Mouse (Mus musculus) megakaryocyte, embryonic 14.5 days (primary cell): ENCODE results near the gene Dlg3. TPM values are rescaled to one million over a fixed set of nuclear protein-coding genes. Genes with fewer than 3 reads are reported as not detected.

Source experiments
- H3K27me3 ChIP-seq: replicated peaks from 2 replicates; pipeline ENCODE3; 2012; ENCODE audit warnings: inconsistent platforms
- H3K36me3 ChIP-seq: replicated peaks from 2 replicates; pipeline ENCODE3; 2012; ENCODE audit warnings: low read length, inconsistent platforms, mixed read lengths
- H3K4me1 ChIP-seq: 2 replicates; pipeline ENCODE4 v1.6.1; 2012; ENCODE audit warnings: inconsistent platforms
- H3K4me3 ChIP-seq: replicated peaks from 2 replicates; pipeline ENCODE3; 2012; ENCODE audit warnings: moderate library complexity, mild to moderate bottlenecking, inconsistent platforms
- H3K9me3 ChIP-seq: 2 replicates; pipeline ENCODE4 v1.6.1; 2012; ENCODE audit warnings: inconsistent platforms
- FLI1 ChIP-seq: IDR thresholded peaks from 2 replicates; pipeline ENCODE4 v1.6.1; 2012; ENCODE audit warnings: low read length, inconsistent platforms, mixed read lengths
- GATA1 ChIP-seq: IDR thresholded peaks from 3 replicates; pipeline ENCODE4 v1.6.1; 2012; ENCODE audit warnings: mixed read lengths, low read length, inconsistent platforms, borderline replicate concordance
- polyA plus RNA-seq: library from polyadenylated mRNA; stranded (reverse); fragments of >175 nt; gene quantifications from 2 replicates; pipeline ENCODE4 v1.2.3, GENCODE M21; 2012; ENCODE audit warnings: low replicate concordance; ENCODE audit not compliant: insufficient read depth

Dlg3 gene
- polyA plus RNA-seq, 1 experiment = 9.7 TPM

DNA sequence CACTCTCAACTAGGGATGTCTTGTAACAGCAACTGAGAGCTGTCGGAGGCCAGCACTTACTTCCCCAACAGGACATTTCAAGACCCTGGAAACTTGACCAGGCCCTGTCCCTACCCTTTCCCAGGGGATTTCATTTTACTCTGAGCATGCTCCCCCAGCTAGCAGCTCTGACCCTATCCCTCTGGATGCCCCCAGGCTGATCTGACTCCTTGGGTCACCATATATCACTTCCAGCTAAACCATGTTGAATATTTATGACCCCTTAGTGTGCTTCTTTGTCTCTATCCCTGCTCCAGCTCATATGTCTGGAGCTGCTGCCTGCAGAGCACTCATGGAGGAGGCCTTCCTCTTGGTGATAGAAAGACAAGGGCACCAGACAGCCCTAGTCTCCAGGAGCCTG is 53.6 kb downstream of the Dlg3 start:
- TF ChIP-seq GATA1 (no peak), FLI1 (no peak)
- Histone ChIP-seq H3K4me1 (peaks cover 18% of the 10 kb centered on the region), H3K4me3 (no peak overlapping the region), H3K9me3 (no peaks in the 10 kb centered on the region), H3K36me3 (peaks cover 19% of the 10 kb centered on the region), H3K27me3 (peaks cover 21% of the 10 kb centered on the region)

GRCm38 (mm10) chrX:100825557-100825956 is 58.0 kb downstream of the Dlg3 start:
- TF ChIP-seq GATA1 (no peak), FLI1 (no peak)
- Histone ChIP-seq H3K4me3 (no peak overlapping the region), H3K36me3 (no peaks in the 10 kb centered on the region), H3K27me3 (peaks cover 22% of the 10 kb centered on the region), H3K4me1 (no peaks in the 10 kb centered on the region), H3K9me3 (no peaks in the 10 kb centered on the region; the same call in 1 of the 2 replicates)

DNA sequence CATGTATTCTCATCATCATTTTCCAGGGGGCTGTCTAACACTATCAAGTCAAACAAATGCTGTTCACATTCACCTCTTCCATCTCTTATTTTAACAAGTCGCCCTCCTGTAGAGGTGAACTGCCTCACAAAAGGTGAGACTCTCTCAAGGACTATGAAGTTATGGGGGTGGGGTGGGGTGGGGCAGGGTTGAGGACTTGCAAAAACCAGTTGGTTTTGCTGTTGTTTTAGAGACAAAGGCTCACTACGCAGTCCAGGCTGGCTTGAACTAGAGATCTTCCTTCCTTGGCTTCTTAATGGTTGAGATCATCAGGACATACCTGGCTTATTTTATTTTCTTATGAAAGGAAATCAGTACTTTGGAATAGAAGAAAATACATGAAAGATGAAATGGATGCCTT is 65.3 kb downstream of the Dlg3 start:
- Histone ChIP-seq H3K36me3 (no peaks in the 10 kb centered on the region), H3K4me1 (no peaks in the 10 kb centered on the region), H3K9me3 (no peaks in the 10 kb centered on the region), H3K4me3 (no peak overlapping the region), H3K27me3 (peaks cover 25% of the 10 kb centered on the region)
- TF ChIP-seq GATA1 (no peak), FLI1 (no peak)

DNA sequence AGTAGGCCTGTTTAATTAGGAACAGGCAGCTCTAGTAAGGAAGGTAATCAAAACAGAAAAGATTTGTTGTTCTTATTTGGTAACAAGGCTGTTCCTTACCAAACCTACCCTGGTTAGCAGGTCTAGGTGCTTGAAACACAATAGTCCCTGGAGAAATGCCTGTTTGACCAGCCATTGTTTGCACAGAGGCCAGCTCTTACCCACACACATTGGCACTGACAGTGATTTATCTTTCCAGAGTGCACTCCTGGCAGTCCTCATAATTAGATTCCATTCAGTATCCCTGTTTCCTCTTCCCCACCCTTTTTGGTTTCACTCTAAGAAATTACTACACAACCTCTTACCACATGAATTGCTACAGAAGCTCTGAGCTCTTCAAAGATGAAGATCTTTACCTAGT is 71.7 kb downstream of the Dlg3 start:
- no peaks in the 10 kb centered on the region for H3K36me3 ChIP-seq
- H3K4me3 ChIP-seq = no peak overlapping the region
- no peaks in the 10 kb centered on the region for H3K4me1 ChIP-seq
- no peaks in the 10 kb centered on the region for H3K9me3 ChIP-seq
- peaks cover 29% of the 10 kb centered on the region for H3K27me3 ChIP-seq
- TF ChIP-seq GATA1 (no peak), FLI1 (no peak)

Other genes starting within 250 kb of the Dlg3 start
- not detected in 2 replicates for gene Dgat2l6, start 242.9 kb upstream of the Dlg3 start, polyA plus RNA-seq
- not detected in 2 replicates for gene Awat1, start 195.5 kb upstream of the Dlg3 start, polyA plus RNA-seq
- gene P2ry4, start 172.9 kb upstream of the Dlg3 start, polyA plus RNA-seq = not detected in 2 replicates
- not detected in 2 replicates for gene Arr3, start 162.2 kb upstream of the Dlg3 start, polyA plus RNA-seq
- gene Kif4, start 142.0 kb upstream of the Dlg3 start, polyA plus RNA-seq = 1.2 TPM in 1 of 2 replicates, not detected in the other
- gene Pdzd11, start 141.2 kb upstream of the Dlg3 start, polyA plus RNA-seq = 3.9 and 16.7 TPM in 2 replicates
- gene Gdpd2, start 37.8 kb upstream of the Dlg3 start, polyA plus RNA-seq = not detected in 2 replicates